Mouse (Mus musculus): Measurements from ENCODE around the gene Xkr8. TPM values are rescaled to one million over a fixed set of nuclear protein-coding genes. Genes with fewer than 3 reads are reported as not detected.
"Not testable (repeated sequence)": the region's sequence is repeated elsewhere in the genome, so short reads cannot be mapped to it uniquely, and the experiment has no call there.

Xkr8 gene
- polyA plus RNA-seq, 1 experiment from 2014 or later = 5.6 TPM

GRCm38 (mm10) chr4:132756974-132757373 is 24.6 kb upstream of the Xkr8 start, which contains the start of gene Smpdl3b:
Gene Smpdl3b, minus strand, starts transcription at chr4:132757252.
- WGBS = under 1% methylated on average over 22 of the region's 22 CpGs
- H3K9me3 ChIP-seq = no peaks in the 10 kb centered on the region
- no peak within 1 kb of the TSS for H3K27ac ChIP-seq (replicated peaks)
- peak within 1 kb of the TSS; percentile 41 for H3K4me3 ChIP-seq
- no peaks in the 10 kb centered on the region for H3K36me3 ChIP-seq
- ATAC-seq (ENCODE audit: low read depth) = peak; percentile 76
- peak within 1 kb of the TSS; percentile 61 for H3K9ac ChIP-seq
- peaks cover 26% of the 10 kb centered on the region for H3K27me3 ChIP-seq
- H3K4me2 ChIP-seq = peak within 1 kb of the TSS; percentile 73
- peaks cover 10% of the 10 kb centered on the region for H3K4me1 ChIP-seq (replicated peaks)

- Histone ChIP-seq H3K4me3 (no peak overlapping the region), H3K27ac (replicated peaks) (no peak overlapping the region), H3K36me3 (no peaks in the 10 kb centered on the region), H3K9ac (no peak overlapping the region), H3K9me3 (no peaks in the 10 kb centered on the region), H3K27me3 (peaks cover 23% of the 10 kb centered on the region), H3K4me1 (replicated peaks) (peaks cover 10% of the 10 kb centered on the region), H3K4me2 (no peak overlapping the region)
- 78% methylated on average over 6 of the region's 6 CpGs for WGBS
- ATAC-seq (ENCODE audit: low read depth) = no peak
These were observed 20.6 kb upstream of the Xkr8 start for GRCm38 (mm10) chr4:132752992-132753391.

- Histone ChIP-seq H3K36me3 (no peaks in the 10 kb centered on the region), H3K27ac (replicated peaks) (no peak overlapping the region), H3K9me3 (no peaks in the 10 kb centered on the region), H3K9ac (no peak overlapping the region), H3K4me3 (no peak overlapping the region), H3K27me3 (no peaks in the 10 kb centered on the region), H3K4me2 (no peak overlapping the region), H3K4me1 (replicated peaks) (no peaks in the 10 kb centered on the region)
- no peak for ATAC-seq (ENCODE audit: low read depth)
- WGBS = 75% methylated on average over 6 of the region's 6 CpGs
These were observed 17.1 kb upstream of the Xkr8 start for GRCm38 (mm10) chr4:132749258-132749982.

- no peak for ATAC-seq (ENCODE audit: low read depth)
- Histone ChIP-seq H3K27me3 (no peaks in the 10 kb centered on the region), H3K4me1 (replicated peaks) (no peaks in the 10 kb centered on the region; the same call in 1 of the 2 replicates), H3K9me3 (no peaks in the 10 kb centered on the region), H3K4me3 (no peak overlapping the region), H3K4me2 (no peak overlapping the region), H3K36me3 (no peaks in the 10 kb centered on the region), H3K9ac (no peak overlapping the region), H3K27ac (replicated peaks) (no peak overlapping the region)
- 92% methylated on average over 4 of the region's 4 CpGs for WGBS
These were observed 16.4 kb upstream of the Xkr8 start for GRCm38 (mm10) chr4:132748778-132749177.

DNA sequence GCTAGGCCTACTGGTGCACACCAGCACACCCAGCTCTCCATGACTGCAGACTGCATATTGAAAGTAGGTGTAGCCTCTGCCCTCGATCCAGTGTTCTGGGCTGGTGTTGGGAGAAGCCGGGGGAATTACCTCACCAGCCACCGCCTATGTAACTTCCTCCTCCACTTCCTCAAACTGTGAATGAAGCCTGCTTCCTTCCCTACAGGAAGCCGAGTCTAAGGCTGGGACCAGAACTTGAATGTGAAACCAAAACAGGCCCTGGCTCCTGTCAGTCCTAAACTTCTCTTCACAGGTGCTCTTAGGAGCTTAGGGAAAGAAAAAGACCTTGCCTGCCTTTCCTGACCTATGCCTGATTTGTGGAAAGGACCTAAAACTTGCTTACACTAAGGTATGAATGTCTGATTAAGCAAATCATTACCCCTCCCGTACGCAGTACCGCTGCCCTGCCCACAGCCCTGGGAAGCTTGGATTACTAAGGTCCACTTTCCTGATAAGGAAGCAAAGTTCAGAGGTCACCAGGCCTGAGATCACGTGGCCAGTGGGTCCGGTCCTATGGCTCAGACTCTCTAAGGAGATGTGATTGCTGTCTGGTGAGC is 15.4 kb upstream of the Xkr8 start:
- 75% methylated on average over 9 of the region's 9 CpGs for WGBS
- peak overlapping the region; percentile 28; the same call in 1 of the 2 replicates for H3K27ac ChIP-seq (replicated peaks)
- no peak overlapping the region for H3K9ac ChIP-seq
- no peaks in the 10 kb centered on the region for H3K9me3 ChIP-seq
- H3K36me3 ChIP-seq = no peaks in the 10 kb centered on the region
- H3K4me3 ChIP-seq = no peak overlapping the region
- no peak overlapping the region for H3K4me2 ChIP-seq
- no peak for ATAC-seq (ENCODE audit: low read depth)
- no peaks in the 10 kb centered on the region for H3K27me3 ChIP-seq
- H3K4me1 ChIP-seq (replicated peaks) = no peaks in the 10 kb centered on the region; the same call in 1 of the 2 replicates

DNA sequence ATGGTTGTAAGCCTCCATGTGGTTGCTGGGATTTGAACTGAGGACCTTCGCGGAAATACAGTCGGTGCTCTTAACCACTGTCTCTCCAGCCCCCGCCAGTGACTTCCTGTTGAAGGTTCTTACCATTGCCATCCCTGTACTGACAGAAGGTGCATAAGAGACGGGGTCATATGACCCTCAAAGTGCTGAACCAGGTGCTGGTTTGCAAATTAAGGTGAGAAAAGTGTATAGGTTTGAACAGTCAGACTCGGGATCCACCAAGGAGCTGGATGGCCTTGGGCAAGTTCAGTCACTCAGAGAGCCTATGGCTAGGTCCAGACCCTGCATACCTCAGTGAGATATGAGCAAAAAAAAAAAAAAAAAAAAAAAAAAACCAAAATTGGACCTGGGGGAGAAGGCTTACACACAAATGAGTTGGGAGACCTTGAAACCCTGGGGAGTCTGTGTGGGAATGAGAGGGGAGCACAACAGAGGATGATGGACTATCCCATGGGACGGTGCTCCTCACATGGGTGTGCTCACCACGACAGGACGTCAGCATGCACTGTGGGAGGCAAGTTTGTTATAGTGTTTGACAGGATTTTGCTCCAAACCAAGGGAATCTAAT is 14.7 kb upstream of the Xkr8 start:
- Histone ChIP-seq H3K4me2 (no peak overlapping the region), H3K36me3 (no peaks in the 10 kb centered on the region), H3K4me3 (no peak overlapping the region), H3K9ac (no peak overlapping the region), H3K27ac (replicated peaks) (0 out of 2 replicates have a peak overlapping the region, but pooled peaks have one; percentile 28), H3K9me3 (no peaks in the 10 kb centered on the region), H3K4me1 (replicated peaks) (no peaks in the 10 kb centered on the region; the same call in 1 of the 2 replicates), H3K27me3 (no peaks in the 10 kb centered on the region)
- ATAC-seq (ENCODE audit: low read depth) = no peak
- 85% methylated on average over 9 of the region's 9 CpGs for WGBS

DNA sequence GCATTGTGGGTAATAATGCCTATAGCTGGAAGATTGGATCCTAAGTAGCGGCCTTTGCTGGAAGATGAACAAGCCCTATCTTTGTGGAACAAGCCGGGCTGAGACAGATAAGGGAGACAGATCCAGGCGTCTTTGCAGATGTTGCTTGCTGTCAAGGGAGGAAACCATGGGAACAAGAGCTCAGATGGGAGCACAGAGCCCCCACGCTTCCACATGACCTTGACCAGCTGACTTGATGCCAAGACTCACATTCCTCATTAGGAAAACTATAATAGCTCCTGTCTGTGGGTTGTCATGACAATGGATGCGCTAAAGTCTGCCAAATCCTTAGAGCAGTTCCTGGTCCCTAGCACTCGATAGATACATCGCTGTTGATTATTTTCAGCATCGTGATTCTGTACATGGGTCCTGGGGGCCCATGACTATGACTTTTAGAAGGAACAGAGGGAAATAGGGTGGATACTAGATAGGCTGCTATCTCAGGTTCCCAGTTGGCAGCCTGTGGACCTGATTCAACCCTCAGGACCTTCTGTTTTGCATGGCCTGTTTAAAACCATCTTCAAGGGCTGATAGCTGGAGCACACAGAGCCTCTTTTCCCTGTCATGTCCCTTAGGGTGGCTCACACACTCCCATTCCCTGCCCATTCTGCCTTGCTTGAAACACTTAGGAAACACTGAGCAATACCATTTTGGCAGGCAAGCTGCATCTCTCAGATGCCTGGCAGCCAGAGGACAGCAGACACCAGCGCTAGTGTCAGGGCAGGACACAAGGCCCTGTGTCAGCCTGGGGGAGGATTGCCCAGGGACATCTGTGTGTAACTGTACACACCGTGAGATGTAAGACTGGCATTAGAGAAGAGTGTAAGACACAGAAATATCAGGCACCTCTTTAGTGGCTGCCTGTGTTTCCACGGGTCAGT is 11.9 kb upstream of the Xkr8 start:
- no peak for ATAC-seq (ENCODE audit: low read depth)
- no peaks in the 10 kb centered on the region; the same call in 1 of the 2 replicates for H3K4me1 ChIP-seq (replicated peaks)
- no peak overlapping the region for H3K27ac ChIP-seq (replicated peaks)
- WGBS = 76% methylated on average over 11 of the region's 11 CpGs
- no peak overlapping the region for H3K4me3 ChIP-seq
- H3K36me3 ChIP-seq = no peaks in the 10 kb centered on the region
- no peaks in the 10 kb centered on the region for H3K9me3 ChIP-seq
- no peaks in the 10 kb centered on the region for H3K27me3 ChIP-seq
- H3K9ac ChIP-seq = no peak overlapping the region
- H3K4me2 ChIP-seq = no peak overlapping the region

DNA sequence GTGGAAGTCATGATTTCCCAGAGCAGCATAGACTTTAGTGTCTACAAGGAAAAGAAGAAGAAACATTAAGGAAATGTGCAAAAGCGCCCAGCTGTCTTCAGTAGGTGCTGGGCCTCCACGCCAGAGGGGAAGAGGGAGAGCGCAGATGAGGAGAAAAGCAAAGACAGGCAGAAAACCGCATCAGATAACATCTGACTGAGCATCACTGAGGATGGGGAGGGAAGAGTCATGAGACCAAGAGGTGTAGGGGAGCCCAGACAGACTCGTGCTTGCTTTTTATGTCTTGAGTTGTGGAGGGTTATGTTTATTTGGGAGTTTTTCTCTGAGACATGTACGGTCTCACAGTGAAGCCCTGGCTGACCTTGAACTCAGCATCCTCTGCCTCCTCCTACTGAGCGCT is 9.1 kb upstream of the Xkr8 start:
- H3K4me1 ChIP-seq (replicated peaks) = no peaks in the 10 kb centered on the region; the same call in 1 of the 2 replicates
- ATAC-seq (ENCODE audit: low read depth) = no peak
- H3K27ac ChIP-seq (replicated peaks) = no peak overlapping the region
- no peaks in the 10 kb centered on the region for H3K36me3 ChIP-seq
- 92% methylated on average over 7 of the region's 7 CpGs for WGBS
- no peak overlapping the region for H3K9ac ChIP-seq
- no peak overlapping the region for H3K4me2 ChIP-seq
- no peaks in the 10 kb centered on the region for H3K9me3 ChIP-seq
- no peaks in the 10 kb centered on the region for H3K27me3 ChIP-seq
- H3K4me3 ChIP-seq = no peak overlapping the region

DNA sequence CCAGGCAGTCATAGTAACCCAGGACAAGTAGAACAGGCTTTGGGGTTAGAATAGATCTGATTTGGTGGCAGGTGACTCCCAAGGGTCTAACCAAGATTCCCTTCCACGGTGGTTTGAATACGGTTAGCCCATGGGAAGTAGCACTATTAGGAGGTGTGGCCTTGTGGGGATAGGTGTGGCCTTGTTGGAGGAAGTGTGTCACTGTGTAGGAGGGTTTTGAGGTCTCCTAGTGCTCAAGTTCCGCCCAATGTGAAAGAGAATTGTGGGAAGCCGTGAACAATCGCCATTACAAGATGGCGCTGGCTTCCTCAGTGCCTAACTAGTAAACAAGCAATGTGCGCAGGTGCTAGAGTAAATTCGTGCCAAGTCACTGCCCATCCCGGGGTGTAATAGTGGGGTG is 4.8 kb upstream of the Xkr8 start:
- H3K4me2 ChIP-seq; H3K9me3 ChIP-seq; ATAC-seq (ENCODE audit: low read depth); H3K4me1 ChIP-seq (replicated peaks); H3K9ac ChIP-seq; H3K4me3 ChIP-seq; H3K27ac ChIP-seq (replicated peaks); H3K36me3 ChIP-seq; H3K27me3 ChIP-seq: not testable (repeated sequence)
- 91% methylated on average over 9 of the region's 9 CpGs for WGBS

DNA sequence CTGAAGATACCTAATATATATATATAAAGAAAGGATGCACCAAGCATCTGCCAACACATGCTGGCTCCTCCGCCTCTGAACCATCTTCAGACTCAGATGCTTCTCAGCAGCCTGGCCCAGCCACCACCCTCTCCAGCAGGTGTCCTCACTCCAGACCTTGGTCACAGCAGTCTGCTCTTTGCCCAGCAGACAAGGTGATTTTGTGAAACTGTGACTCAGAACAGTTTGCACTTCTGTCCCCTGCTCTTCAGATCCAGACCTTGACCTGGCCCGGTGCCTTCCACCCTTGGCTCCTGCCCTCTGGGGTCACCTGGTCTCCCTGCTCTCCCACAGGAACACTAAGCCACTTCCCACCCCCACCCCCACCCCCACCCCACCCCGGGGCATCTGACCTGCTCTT is 3.5 kb upstream of the Xkr8 start:
- Histone ChIP-seq H3K4me1 (replicated peaks) (peaks cover 13% of the 10 kb centered on the region), H3K9me3 (no peaks in the 10 kb centered on the region), H3K4me2 (no peak overlapping the region), H3K27me3 (no peaks in the 10 kb centered on the region), H3K36me3 (no peaks in the 10 kb centered on the region), H3K27ac (replicated peaks) (no peak overlapping the region), H3K4me3 (no peak overlapping the region), H3K9ac (no peak overlapping the region)
- no peak for ATAC-seq (ENCODE audit: low read depth)
- WGBS = 78% methylated on average over 3 of the region's 3 CpGs

GRCm38 (mm10) chr4:132735389-132735788 is 3.0 kb upstream of the Xkr8 start:
- ATAC-seq (ENCODE audit: low read depth) = no peak
- WGBS = 72% methylated on average over 2 of the region's 2 CpGs
- Histone ChIP-seq H3K4me3 (no peak overlapping the region), H3K9me3 (no peaks in the 10 kb centered on the region), H3K9ac (no peak overlapping the region), H3K27me3 (no peaks in the 10 kb centered on the region), H3K4me2 (no peak overlapping the region), H3K27ac (replicated peaks) (no peak overlapping the region), H3K36me3 (no peaks in the 10 kb centered on the region), H3K4me1 (replicated peaks) (peaks cover 14% of the 10 kb centered on the region)

- Histone ChIP-seq H3K4me1 (replicated peaks) (peaks cover 14% of the 10 kb centered on the region), H3K27me3 (no peaks in the 10 kb centered on the region), H3K36me3 (no peaks in the 10 kb centered on the region), H3K4me3 (no peak overlapping the region), H3K9me3 (no peaks in the 10 kb centered on the region), H3K4me2 (no peak overlapping the region), H3K27ac (replicated peaks) (no peak overlapping the region), H3K9ac (no peak overlapping the region)
- no peak for ATAC-seq (ENCODE audit: low read depth)
- 91% methylated on average over 2 of the region's 2 CpGs for WGBS
These were observed 2.4 kb upstream of the Xkr8 start for GRCm38 (mm10) chr4:132734766-132735165.

Data from neural tube, embryonic 13.5 days (tissue).